Mouse (Mus musculus) thymus, adult 18-20 months (tissue): Measurements from ENCODE around the gene Srpk2.
"Not testable (repeated sequence)": the region's sequence is repeated elsewhere in the genome, so short reads cannot be mapped to it uniquely, and the experiment has no call there.

ENCODE experiments used
- DNase-seq, 2 experiments: peaks; one replicate each; pipeline ENCODE4 v3.0.0; 2022; ENCODE audit warnings: mixed read lengths in 2 of 2

The Srpk2 gene

GRCm38 (mm10) chr5:23599750-23600537, 84.5 kb downstream of the Srpk2 start:
- DNase-seq = no peak

DNA sequence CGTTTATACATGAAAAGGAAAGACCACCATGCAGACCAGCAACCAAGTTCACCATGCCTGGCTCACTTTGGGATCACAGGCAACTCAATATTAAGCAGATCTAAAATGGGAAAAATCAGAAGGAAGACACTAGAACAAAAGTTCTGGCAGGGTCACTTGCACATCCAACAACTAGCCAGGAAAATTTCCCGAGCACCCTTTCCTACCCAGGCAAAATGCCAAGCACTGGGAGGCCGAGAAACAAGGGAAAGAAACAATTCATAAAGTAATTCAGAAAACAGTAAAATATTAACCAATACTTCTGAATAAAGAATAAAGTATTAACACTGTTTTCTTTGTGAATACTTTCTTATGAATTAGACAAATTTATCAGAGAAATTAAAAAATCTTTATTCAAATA, 85.2 kb downstream of the Srpk2 start:
- no peak for DNase-seq

- DNase-seq = no peak
These were observed 85.9 kb downstream of the Srpk2 start for GRCm38 (mm10) chr5:23598491-23598890.

DNA sequence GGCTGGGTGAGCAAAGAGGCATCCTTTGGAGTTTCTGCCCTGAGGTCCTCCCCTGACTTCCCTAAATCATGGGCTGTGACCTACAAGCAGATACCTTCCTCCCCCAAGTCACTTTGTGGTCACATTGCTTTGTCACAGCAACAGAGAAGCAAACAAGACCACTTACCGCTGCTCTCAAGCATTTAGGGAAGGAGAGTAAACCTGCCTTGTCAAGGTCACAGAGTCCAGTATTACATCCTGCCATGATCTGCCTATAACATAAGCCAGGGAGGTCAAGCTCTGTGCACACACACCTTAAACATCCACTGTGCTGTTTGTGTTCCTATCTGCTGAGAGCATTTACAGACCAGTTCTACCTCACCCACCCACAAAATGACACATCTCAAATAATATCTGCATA, 86.4 kb downstream of the Srpk2 start:
- DNase-seq = no peak

GRCm38 (mm10) chr5:23597260-23597864, 87.1 kb downstream of the Srpk2 start:
- no peak for DNase-seq

DNA sequence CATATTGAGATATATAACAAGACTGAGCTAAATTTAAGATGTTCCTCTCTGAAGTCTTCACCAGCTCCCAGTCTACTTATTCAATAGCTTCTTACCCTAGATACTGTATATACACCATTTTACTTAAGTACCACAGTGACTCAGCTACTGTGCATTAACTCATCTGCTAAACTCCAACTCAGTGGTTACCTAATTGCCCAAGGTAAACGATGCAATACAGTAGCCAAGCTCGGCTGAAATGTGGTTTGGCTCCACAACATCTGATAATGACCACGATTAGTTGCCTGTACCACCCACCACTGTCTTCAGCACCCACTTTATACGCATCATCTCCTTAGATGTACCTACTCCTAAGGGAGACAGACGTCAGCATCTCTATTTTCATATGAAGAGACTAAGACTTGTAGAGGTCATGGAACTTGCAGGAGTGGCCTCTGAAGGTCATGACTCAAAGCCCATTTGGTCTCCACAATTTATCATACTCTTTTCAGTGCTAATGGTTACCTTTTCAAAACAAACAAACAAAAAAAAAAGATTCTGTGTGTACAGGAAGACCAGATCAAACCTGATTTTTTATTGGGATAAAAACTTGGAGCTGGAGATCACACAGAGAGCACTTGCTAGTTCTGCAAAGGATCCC, 88.0 kb downstream of the Srpk2 start:
- no peak for DNase-seq

GRCm38 (mm10) chr5:23590298-23590697, 94.1 kb downstream of the Srpk2 start:
- DNase-seq = not testable (repeated sequence)

- DNase-seq = no peak
These were observed 96.8 kb downstream of the Srpk2 start for GRCm38 (mm10) chr5:23587614-23588013.

GRCm38 (mm10) chr5:23586531-23587453, 97.6 kb downstream of the Srpk2 start:
- no peak for DNase-seq

GRCm38 (mm10) chr5:23581484-23582060, 102.8 kb downstream of the Srpk2 start:
- no peak for DNase-seq

DNA sequence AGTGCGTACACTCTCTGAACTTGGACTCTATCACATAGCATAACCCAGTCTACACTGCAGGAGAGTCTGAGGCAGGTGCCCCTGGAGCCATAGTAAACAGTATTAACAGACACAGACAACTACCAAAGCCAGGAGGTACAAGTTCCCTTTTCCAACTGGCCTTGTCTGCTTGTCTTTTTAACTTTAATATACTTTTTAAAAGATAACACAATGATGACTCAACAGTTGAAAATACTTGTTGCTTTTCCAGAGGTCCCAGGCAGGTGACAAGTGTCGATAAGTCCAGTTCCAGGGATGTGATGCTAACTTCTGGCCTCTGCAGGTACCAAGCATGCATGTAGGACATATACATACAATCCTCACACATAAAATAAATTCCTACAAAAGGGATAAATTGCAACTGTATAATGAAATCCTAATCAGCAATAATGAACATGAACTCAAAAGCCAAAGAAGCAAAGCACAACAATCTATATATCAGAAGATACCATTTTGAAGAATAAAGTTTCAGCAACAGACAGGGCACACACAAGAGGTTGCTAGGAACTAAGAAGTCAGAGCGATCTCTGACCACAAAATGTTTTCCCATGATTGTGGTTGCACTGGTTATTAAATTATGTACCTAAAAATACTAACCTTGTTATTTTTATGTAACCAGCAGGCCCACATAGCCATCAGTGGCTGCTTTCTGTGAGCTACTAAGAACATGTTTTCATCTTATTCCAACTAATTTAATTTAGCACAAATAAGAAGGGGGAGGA, 105.1 kb downstream of the Srpk2 start:
- no peak for DNase-seq

GRCm38 (mm10) chr5:23578322-23578957, 106.0 kb downstream of the Srpk2 start:
- DNase-seq = no peak

DNA sequence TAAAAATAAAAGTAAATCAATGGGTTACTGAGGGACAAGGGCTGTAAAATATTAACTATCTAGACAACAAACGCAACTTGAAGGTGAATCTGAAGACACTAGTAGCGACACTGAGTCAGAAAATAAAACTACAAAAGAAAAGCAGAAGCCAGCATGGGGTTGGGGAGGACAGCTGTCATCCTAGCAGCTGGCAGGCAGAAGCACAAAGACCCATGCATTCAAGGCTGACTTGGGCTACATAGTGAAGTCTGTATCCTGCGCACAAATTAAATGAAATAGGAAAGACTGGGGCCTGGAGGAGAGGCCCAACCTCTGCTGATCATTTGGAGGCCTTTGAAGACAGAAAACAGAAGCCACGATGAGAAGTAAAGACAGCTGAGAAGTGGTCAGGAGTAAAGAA, 106.6 kb downstream of the Srpk2 start:
- DNase-seq = no peak

DNA sequence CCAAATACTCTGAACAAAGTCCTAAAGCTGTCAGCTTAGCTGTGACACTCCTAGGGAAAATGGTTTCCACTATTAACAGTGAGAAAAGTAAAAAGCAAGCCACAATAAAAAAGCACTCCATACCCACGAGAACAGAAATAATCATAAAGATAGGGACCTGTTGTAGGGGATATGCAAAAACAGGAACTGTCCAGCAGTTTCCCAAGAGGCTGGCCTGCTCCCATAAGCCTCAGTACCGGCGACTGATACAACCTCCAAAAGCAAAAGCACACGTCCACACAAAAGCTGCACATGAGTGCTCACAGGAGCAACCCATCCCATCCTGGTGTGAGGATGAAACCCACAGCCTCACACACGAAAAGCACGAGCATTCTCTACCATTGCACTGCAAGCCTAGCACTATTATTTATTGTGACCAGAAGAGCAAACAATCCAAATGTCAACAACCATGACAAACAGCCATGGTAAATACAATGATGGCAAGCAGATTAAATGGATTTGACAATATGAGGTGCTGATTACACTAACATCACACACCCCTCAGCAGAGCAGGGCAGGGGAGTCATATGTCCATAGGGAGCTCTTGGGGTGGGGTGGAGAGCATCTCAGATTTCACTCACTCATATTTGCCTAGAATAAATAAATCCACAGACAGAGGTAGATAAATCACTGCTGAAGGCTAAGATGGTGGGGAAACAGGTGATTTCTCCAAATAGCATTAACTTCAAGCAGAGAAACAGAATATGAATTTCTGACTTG, 107.9 kb downstream of the Srpk2 start:
- no peak for DNase-seq

DNA sequence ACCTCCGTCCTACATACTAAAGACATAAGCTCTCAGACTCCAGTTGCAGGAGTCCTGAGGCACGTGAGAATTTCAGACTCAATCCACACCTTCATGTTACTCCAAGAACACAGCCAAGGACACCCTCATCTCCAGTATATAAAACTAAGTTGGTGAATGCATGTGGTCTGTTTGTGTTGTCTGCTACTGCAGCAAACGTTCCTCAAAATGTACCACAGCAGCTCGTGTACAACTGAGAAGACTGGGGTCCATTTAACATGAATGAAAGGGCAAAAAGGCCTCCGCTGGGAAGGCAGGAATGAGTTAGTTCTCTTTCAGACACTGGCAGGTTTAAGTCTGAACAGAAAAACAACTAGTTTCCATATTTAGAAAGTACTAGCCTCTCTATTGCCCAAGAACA, 110.5 kb downstream of the Srpk2 start:
- no peak for DNase-seq

DNA sequence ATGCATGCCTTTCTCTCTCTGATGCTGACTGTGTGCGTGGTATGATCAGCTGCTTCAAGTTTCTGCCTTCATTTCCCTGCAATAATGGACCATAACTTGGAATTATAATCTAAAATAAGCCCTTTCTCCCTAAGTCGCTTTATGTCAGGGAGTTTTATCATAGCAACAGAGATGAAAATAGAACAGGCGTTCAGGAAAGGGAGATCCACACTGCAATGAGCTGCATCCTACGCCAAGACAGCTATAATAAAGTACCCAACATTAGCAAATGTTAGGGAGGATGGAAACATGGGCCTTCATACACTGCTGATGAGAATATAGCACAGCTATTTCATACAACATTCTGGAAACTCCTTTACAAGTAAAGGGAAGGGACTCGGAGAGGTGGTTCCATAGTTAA, 116.2 kb downstream of the Srpk2 start:
- DNase-seq = no peak

DNA sequence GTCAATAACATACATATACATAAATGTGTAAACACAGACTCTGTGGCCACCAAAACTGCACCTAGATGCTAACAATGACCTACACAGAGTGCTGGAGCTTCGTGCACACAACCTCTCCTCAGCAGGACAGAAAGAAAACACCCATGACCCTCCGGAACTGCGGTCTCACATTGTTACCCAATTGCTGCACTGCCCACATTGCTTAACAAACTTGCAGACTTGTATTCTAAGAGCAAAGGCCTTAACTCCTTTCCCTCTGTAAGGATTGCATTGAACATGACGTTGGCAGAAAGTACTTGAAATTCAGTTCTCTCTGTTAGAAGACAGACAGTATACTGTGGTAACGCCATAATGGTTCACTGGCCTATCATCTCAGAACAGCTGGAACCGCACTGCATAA, 118.0 kb downstream of the Srpk2 start:
- DNase-seq = no peak

- DNase-seq = no peak
These were observed 121.9 kb downstream of the Srpk2 start for GRCm38 (mm10) chr5:23562278-23563060.

- DNase-seq = no peak
These were observed 123.2 kb downstream of the Srpk2 start for GRCm38 (mm10) chr5:23561227-23561626.

- DNase-seq = no peak
These were observed 124.2 kb downstream of the Srpk2 start for GRCm38 (mm10) chr5:23560171-23560570.
